Mouse (Mus musculus): ENCODE results near the gene Fgf6. TPM values are rescaled to one million over a fixed set of nuclear protein-coding genes. Genes with fewer than 3 reads are reported as not detected.

Gene Fgf6
- not detected in 2 replicates for total RNA-seq (2014; rRNA removed)
- polyA plus RNA-seq (2015; fragmentation: Nextera tagmentation; extraction: Ambion mirVana), result not detected in 2 replicates

- no peak within 1 kb of the TSS for H3K4me2 ChIP-seq (ENCODE audit: low read depth, low read length, poor library complexity, severe bottlenecking)
- WGBS, result 85% methylated on average over 26 of the region's 26 CpGs
- no peaks in the 10 kb centered on the region for H3K27me3 ChIP-seq (ENCODE audit: insufficient read depth, low read length)
- H3K9ac ChIP-seq (replicated peaks; ENCODE audit: low read length, poor library complexity, severe bottlenecking), result no peak within 1 kb of the TSS
- DNase-seq (ENCODE audit: low spot score), result no peak
- H3K4me1 ChIP-seq (ENCODE audit: insufficient read depth, low read length), result no peaks in the 10 kb centered on the region
- H3K4me3 ChIP-seq (ENCODE audit: low read depth, low read length), result no peak within 1 kb of the TSS
- H3K36me3 ChIP-seq (ENCODE audit: insufficient read depth, low read length), result no peaks in the 10 kb centered on the region
- no peak for TF ChIP-seq CTCF (IDR thresholded peaks at IDR 0.05)
- H3K9me3 ChIP-seq (ENCODE audit: low read length), result no peaks in the 10 kb centered on the region
- no peak for ATAC-seq (ENCODE audit: low FRiP score)
- no peak within 1 kb of the TSS for H3K27ac ChIP-seq (ENCODE audit: low read depth, low read length)
Observed at GRCm38 (mm10) chr6:127014906-127015770, at the start of gene Fgf6. Gene Fgf6 (plus strand): TSS chr6:127015586.

- TF ChIP-seq CTCF (IDR thresholded peaks at IDR 0.05), result no peak
- DNase-seq (ENCODE audit: low spot score), result no peak
- WGBS, result 91% methylated on average over 14 of the region's 14 CpGs
Observed at GRCm38 (mm10) chr6:126966241-126967026, 49.0 kb upstream of the Fgf6 start.

GRCm38 (mm10) chr6:126981539-126982234 lies 33.7 kb upstream of the Fgf6 start:
- Histone ChIP-seq H3K4me3 (ENCODE audit: low read depth, low read length) (no peak overlapping the region), H3K27me3 (ENCODE audit: insufficient read depth, low read length) (no peaks in the 10 kb centered on the region), H3K4me1 (ENCODE audit: insufficient read depth, low read length) (no peaks in the 10 kb centered on the region), H3K9me3 (ENCODE audit: low read length) (no peaks in the 10 kb centered on the region), H3K36me3 (ENCODE audit: insufficient read depth, low read length) (no peaks in the 10 kb centered on the region; the same call in 1 of the 2 replicates), H3K27ac (ENCODE audit: low read depth, low read length) (no peak overlapping the region), H3K9ac (replicated peaks; ENCODE audit: low read length, poor library complexity, severe bottlenecking) (no peak overlapping the region), H3K4me2 (ENCODE audit: low read depth, low read length, poor library complexity, severe bottlenecking) (no peak overlapping the region)
- no peak for DNase-seq (ENCODE audit: low spot score)
- ATAC-seq (ENCODE audit: low FRiP score), result no peak
- 67% methylated on average over 5 of the region's 5 CpGs for WGBS
- TF ChIP-seq CTCF (IDR thresholded peaks at IDR 0.05), result no peak

More at GRCm38 (mm10) chr6:126966241-126967026, 49.0 kb upstream of the Fgf6 start:
- no peak overlapping the region for H3K4me2 ChIP-seq (ENCODE audit: low read depth, low read length, poor library complexity, severe bottlenecking)
- H3K4me3 ChIP-seq (ENCODE audit: low read depth, low read length), result no peak overlapping the region
- H3K9me3 ChIP-seq (ENCODE audit: low read length), result no peaks in the 10 kb centered on the region
- H3K27ac ChIP-seq (ENCODE audit: low read depth, low read length), result no peak overlapping the region
- H3K4me1 ChIP-seq (ENCODE audit: insufficient read depth, low read length), result no peaks in the 10 kb centered on the region
- ATAC-seq (ENCODE audit: low FRiP score), result no peak
- H3K27me3 ChIP-seq (ENCODE audit: insufficient read depth, low read length), result no peaks in the 10 kb centered on the region
- H3K36me3 ChIP-seq (ENCODE audit: insufficient read depth, low read length), result peaks cover 29% of the 10 kb centered on the region
- no peak overlapping the region for H3K9ac ChIP-seq (replicated peaks; ENCODE audit: low read length, poor library complexity, severe bottlenecking)

- Histone ChIP-seq H3K27ac (ENCODE audit: low read depth, low read length) (no peak overlapping the region), H3K4me3 (ENCODE audit: low read depth, low read length) (no peak overlapping the region), H3K27me3 (ENCODE audit: insufficient read depth, low read length) (no peaks in the 10 kb centered on the region), H3K9me3 (ENCODE audit: low read length) (no peaks in the 10 kb centered on the region), H3K9ac (replicated peaks; ENCODE audit: low read length, poor library complexity, severe bottlenecking) (no peak overlapping the region), H3K36me3 (ENCODE audit: insufficient read depth, low read length) (no peaks in the 10 kb centered on the region), H3K4me1 (ENCODE audit: insufficient read depth, low read length) (no peaks in the 10 kb centered on the region), H3K4me2 (ENCODE audit: low read depth, low read length, poor library complexity, severe bottlenecking) (no peak overlapping the region)
- no peak for TF ChIP-seq CTCF (IDR thresholded peaks at IDR 0.05)
- DNase-seq (ENCODE audit: low spot score), result no peak
- WGBS, result 61% methylated on average over 2 of the region's 2 CpGs
- ATAC-seq (ENCODE audit: low FRiP score), result no peak
Observed at GRCm38 (mm10) chr6:126993676-126994075, 21.7 kb upstream of the Fgf6 start.

- H3K4me1 ChIP-seq (ENCODE audit: insufficient read depth, low read length), result no peaks in the 10 kb centered on the region
- DNase-seq (ENCODE audit: low spot score) (no peak), ATAC-seq (ENCODE audit: low FRiP score) (no peak)
- H3K36me3 ChIP-seq (ENCODE audit: insufficient read depth, low read length), result no peaks in the 10 kb centered on the region
- TF ChIP-seq CTCF (IDR thresholded peaks at IDR 0.05), result no peak
- no peak overlapping the region for H3K27ac ChIP-seq (ENCODE audit: low read depth, low read length)
- 95% methylated on average over 3 of the region's 3 CpGs for WGBS
- no peaks in the 10 kb centered on the region for H3K27me3 ChIP-seq (ENCODE audit: insufficient read depth, low read length)
- H3K4me2 ChIP-seq (ENCODE audit: low read depth, low read length, poor library complexity, severe bottlenecking), result no peak overlapping the region
- H3K4me3 ChIP-seq (ENCODE audit: low read depth, low read length), result no peak overlapping the region
- no peaks in the 10 kb centered on the region for H3K9me3 ChIP-seq (ENCODE audit: low read length)
- no peak overlapping the region for H3K9ac ChIP-seq (replicated peaks; ENCODE audit: low read length, poor library complexity, severe bottlenecking)
Observed at GRCm38 (mm10) chr6:126995494-126995893, 19.9 kb upstream of the Fgf6 start.
